Mouse (Mus musculus): ENCODE data around the gene Hand1.

Gene Hand1

DNA sequence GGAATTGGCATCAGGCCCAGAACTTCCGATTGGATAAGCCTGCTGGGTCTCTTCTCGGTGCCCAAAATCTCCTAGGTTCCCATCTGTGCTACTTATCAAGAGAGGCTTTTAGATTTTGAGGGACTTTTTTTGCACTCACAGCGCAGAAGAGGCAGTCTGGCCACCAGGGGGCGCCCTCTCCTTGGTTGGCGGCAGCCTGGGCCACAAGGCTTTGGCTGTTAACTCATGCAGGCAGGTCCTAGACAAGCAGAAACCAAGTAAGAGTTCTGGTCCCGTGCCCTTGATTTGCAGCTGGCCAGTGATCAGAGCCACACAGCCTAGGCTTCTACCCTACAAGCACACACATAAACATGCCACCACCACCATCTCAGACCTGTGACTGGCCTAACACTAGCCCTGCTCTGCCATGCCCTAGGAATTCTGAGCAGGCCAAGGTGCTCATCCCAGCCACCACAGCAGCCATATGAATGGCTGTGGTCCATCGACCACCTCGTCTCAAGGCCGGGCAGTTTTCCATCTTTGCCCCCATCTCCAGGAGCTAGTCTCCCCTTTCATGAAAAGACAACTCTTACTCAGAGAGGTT, 12.5 kb downstream of the Hand1 start:
- CTCF ChIA-PET, result interaction anchor here (0.5 to 6.5 kb wide), 14 partner anchors 9 to 239 kb away, joined by 3 to 30 read pairs (median 3); no protein-coding TSS in a partner anchor
- POLR2A ChIA-PET, result interaction anchor here in 3 of 4 experiments (0.6 to 1.7 kb wide), 8 partner anchors 8 to 156 kb away, joined by 3 to 5 read pairs (median 3); no protein-coding TSS in a partner anchor

DNA sequence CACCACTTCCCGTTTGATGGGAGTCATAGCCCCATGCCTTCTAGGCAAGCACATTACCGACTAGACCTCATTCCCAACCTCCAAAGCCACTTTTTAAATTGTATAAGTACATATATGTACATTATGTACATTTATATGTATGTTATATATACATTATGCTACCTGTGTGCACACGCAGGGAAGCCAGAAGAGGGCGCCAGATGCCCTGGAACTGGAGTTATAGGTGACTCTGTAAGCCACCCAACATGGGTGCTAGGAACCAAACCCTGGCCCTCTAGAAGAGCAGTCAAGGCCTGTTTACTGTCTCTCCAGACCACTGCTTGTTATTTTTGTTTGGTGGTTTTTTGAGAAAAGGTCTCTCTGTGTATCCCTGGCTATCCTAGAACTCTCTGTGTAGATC, 14.4 kb downstream of the Hand1 start:
- CTCF ChIA-PET, result interaction anchor here in 3 of 4 experiments (0.7 to 6.5 kb wide), 7 partner anchors 13 to 117 kb away, joined by 3 to 30 read pairs (median 5); no protein-coding TSS in a partner anchor
- POLR2A ChIA-PET, result no interaction called here

DNA sequence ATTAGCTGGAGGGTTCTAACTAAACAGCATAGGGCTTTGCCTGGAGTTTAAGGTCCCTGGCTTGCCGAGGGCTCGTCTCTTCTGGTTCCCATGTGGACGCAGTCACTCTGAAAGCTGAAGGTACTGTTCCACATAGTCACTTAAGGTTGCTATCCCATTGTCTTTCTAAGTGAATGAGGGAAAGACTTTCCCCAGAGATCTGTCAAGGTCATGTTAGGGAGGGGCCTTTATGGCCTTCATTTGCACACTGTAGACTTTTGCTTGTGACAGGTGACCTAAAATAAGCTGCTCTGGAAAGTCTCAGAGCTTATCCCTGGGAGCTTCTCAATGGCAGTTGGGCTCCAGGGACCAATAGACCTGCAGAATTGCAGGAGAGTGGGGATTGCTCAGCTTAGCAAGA, 19.0 kb downstream of the Hand1 start:
- ChIA-PET CTCF (interaction anchor here (0.5 to 2.4 kb wide), 13 partner anchors 8 to 297 kb away, joined by 3 to 10 read pairs (median 4); no protein-coding TSS in a partner anchor), POLR2A (interaction anchor here (0.5 to 3.3 kb wide), 22 partner anchors 9 to 289 kb away, joined by 3 to 16 read pairs (median 4); partner anchors contain the start of gene Sap30l (in 2 of the 4))

DNA sequence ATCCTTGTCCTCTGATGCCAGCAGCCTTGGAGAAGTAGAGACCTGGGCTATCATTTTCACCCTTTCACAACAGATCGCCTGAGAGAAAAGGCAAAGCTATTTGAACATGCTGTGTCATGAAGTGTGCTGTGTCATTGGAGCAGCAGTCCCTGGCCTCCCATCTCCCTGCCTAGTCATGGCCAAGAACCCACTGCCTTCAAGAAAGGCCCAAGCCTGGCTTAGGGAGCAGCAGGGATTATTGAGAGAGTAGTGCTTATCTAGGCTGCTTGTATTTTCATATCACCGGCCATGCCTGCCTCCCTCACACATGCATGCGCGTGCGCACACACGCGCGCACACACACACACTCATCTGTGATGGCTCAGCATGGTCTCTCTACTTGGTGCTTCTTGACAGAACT, 20.4 kb downstream of the Hand1 start:
- CTCF ChIA-PET, result interaction anchor here in 3 of 4 experiments (0.6 to 2.4 kb wide), 7 partner anchors 10 to 106 kb away, joined by 3 to 10 read pairs (median 5); no protein-coding TSS in a partner anchor

DNA sequence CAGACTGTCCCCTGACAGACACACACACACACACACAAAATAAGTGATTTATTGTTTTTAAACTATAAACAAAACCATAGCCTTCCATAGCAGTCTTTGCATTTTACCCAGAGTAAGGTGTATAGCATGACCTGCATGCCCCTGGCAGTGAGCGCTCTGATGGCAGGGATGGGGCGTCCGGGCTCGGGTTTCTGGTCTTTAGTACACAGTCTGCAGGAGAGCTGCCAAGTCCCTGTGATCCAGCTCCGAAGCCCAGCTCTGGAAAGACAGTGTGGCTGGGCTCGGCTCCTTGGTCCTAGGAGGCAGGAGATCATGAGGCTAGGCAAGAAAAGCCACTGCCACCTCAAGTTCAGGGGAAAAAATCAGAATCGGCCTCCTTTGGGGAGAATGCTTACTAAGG, 21.6 kb downstream of the Hand1 start:
- POLR2A ChIA-PET, result interaction anchor here in 2 of 4 experiments (0.6 to 3.3 kb wide), 5 partner anchors 9 to 506 kb away, joined by 3 to 15 read pairs (median 4); partner anchors contain the start of gene Sap30l (in 1 of the 2)
- CTCF ChIA-PET, result interaction anchor here in 2 of 4 experiments (1.2 to 1.5 kb wide), 3 partner anchors 9 to 24 kb away, joined by 3 to 7 read pairs (median 3); no protein-coding TSS in a partner anchor

More for the DNA sequence above, 20.4 kb downstream of the Hand1 start:
- POLR2A ChIA-PET, result interaction anchor here in 2 of 4 experiments (0.6 to 3.3 kb wide), 6 partner anchors 10 to 208 kb away, joined by 4 to 15 read pairs (median 4); partner anchors contain the start of gene Sap30l (in 1 of the 2)

DNA sequence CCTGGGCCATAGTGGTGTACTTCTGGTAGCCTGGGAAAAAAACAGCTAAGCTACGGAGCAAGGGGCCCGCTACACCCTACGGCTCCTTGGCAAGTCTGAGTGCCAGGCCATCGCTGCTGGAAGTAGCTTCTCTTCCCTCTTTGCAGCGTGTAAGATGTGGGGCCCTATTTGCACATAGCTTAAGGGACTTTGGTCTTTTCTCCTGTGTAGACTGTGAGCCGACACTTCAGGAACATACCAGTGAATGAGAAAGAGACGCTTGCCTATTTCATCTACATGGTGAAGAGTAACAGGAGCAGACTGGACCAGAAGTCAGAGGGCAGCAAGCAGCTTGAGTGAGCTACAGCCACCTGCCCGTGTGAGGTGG, 22.9 kb downstream of the Hand1 start:
- ChIA-PET POLR2A (interaction anchor here in 2 of 4 experiments (0.6 to 1.6 kb wide), 5 partner anchors 8 to 353 kb away, joined by 3 read pairs; no protein-coding TSS in a partner anchor), CTCF (interaction anchor here in 2 of 4 experiments (1.1 to 1.2 kb wide), 3 partner anchors 11 to 142 kb away, joined by 3 to 5 read pairs (median 5); no protein-coding TSS in a partner anchor)

DNA sequence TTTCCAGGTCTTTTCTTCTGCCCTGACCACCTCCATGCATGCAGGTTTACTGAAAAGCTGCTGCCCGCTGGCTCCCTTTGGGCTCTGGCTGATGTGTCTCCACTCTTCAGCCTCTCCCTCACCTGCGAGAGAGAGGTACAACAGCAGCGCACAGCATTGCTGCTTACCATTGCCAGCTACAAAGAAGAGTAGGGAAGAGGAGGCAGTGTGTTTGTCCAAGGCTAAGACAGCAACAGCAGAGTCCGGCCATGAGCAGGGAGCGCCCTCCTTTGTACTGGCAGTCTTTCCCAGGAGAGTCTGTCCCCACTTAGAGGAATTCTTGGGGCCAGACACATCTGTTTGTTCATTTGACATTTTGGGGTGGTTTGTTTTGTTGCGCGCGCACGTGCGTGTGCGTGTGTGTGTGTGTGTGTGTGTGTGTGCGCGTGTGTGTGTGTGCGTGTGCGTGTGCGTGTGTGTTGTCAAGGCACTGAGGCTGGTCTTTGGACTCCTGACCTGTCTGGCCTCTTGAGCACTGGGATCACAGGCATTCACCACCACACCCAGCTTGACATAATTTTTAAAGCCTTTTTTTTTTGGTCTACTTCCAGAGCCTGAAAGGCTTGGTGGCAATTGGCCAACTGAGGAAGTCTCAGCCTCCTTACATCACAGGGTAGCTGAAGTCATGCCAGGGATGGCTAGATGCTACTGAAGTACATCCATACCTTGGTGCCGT, 23.4 kb downstream of the Hand1 start:
- CTCF ChIA-PET, result interaction anchor here in 2 of 4 experiments (1.1 kb wide), 2 partner anchors 16 to 142 kb away, joined by 5 read pairs; no protein-coding TSS in a partner anchor
- POLR2A ChIA-PET, result interaction anchor here in 2 of 4 experiments (0.6 to 1.6 kb wide), 9 partner anchors 7 to 354 kb away, joined by 3 to 6 read pairs (median 3); no protein-coding TSS in a partner anchor

DNA sequence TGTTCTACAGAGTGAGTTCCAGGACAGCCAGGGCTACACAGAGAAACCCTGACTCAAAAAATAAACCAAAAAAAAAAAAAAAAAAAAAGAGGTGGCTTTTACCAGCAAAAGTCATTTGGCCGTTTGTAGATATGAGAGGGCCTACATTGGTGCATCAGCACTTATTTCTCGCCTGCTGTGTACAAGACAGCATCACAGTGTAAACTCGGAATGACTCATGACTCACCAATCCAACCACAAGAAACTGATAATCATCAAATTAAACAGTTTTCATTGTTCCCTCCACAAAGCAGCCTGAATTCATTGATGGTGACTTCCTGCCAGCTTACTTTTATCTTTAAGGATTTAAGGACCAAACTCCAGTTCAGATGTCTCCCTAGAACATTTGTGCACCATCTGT, 27.6 kb downstream of the Hand1 start:
- ChIA-PET CTCF (interaction anchor here in 1 of 4 experiments (0.8 kb wide), 1 partner anchor 19 kb away, joined by 3 read pairs; no protein-coding TSS in a partner anchor), POLR2A (interaction anchor here in 2 of 4 experiments (0.7 to 1.3 kb wide), 3 partner anchors 9 to 1456 kb away, joined by 3 to 8 read pairs (median 4); no protein-coding TSS in a partner anchor)

DNA sequence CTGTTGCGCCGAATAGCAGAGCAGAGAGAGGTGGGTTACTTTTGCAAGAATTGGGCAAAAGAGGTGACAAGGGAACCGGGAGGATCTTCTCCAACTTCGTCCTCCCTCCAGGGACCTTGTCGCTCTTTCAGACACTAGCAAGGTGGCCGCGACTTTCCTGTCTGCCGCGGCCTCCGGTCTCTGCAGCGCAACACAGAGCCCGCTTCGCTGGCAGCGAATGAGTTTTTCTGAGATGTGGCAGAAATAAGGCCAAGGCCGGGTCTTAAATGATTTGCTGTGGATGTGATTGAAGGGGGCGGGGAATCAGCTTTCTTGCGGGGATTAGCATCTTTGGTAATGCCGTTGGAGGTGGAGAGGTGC, 30.1 kb downstream of the Hand1 start:
- ChIA-PET CTCF (interaction anchor here in 2 of 4 experiments (1.1 to 2.1 kb wide), 4 partner anchors 11 to 115 kb away, joined by 3 to 11 read pairs (median 4); no protein-coding TSS in a partner anchor), POLR2A (interaction anchor here in 3 of 4 experiments (0.5 to 2.7 kb wide), 10 partner anchors 8 to 158 kb away, joined by 3 to 15 read pairs (median 4); no protein-coding TSS in a partner anchor)

DNA sequence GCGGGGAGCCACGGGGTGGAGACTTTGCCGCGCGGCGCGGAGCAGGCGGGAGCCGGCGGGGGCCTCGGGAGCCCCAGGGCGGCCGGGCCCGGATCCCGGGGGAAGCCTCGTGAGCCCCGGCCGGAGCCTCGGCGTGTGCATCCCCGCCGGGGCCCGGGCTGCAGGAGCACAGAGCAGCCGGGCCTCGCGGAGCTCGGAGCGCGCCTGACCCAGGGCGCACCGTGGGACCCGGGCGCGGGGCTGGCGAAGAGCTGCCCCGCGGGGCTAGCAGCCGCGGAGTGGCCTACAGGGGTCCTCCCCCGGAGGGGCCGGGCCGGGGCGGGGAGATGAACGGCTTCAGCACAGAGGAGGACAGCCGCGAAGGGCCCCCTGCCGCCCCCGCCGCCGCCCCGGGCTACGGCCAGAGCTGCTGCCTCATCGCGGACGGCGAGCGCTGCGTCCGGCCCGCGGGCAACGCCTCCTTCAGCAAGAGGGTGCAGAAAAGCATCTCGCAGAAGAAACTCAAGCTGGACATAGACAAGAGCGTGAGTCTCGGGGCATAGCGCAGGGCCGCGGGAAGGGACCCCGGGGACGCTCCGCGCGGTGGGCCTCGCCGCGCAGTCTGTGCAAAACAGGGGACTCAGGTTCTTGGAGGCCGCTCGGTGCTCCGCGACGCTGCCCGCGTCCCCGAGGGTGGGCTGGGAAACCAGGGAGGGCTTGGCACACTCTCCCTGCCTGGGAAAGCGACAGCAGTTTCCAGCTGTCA, 30.7 kb downstream of the Hand1 start:
- ChIA-PET CTCF (interaction anchor here in 1 of 4 experiments (1.1 to 2.1 kb wide), 3 partner anchors 12 to 116 kb away, joined by 3 to 11 read pairs (median 3); no protein-coding TSS in a partner anchor), POLR2A (interaction anchor here in 3 of 4 experiments (0.5 to 2.7 kb wide), 11 partner anchors 8 to 158 kb away, joined by 3 to 15 read pairs (median 3); no protein-coding TSS in a partner anchor)

DNA sequence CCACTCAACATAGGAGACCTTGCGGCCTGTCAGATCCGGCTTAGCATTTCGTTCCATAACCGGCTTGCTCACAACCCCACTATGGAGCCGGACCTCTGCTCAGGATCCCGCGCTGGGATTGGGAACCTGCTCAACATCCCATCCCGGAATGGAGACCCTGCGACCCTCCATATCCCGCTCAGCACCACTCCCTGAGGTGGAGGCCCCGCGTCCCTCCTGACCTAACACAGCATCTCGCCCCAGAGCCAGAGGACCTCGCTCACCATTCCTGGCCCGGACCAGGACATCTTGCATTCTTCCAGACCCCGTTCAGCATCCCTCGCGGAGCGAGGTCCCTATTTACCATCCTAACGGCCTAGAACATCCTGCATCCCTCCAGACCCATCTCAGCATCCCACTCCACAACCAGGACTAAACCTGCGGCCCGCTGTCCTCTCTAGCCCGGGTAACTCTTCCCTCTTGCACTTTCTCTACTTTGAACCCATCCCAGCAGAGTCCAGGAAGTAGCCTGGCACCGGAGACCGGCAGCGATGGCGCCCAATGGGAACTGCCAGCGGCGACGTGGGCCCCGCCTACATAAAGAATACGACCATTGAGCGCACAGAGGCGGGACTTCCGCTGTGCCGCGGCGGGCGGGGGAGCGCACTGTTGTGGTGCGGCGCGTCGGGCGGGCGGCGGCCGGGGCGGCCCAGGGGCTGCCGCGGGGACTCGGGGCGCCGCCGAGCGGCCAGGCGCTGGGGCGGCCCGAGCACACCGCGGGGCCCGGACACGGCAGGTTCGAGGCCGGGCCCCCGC, 31.4 kb downstream of the Hand1 start, which contains the start of gene Sap30l:
Gene Sap30l, plus strand, starts transcription at position 667 of the 795 bp plus-strand sequence.
- CTCF ChIA-PET, result interaction anchor here in 1 of 4 experiments (2.1 kb wide), 1 partner anchor 14 kb away, joined by 11 read pairs; no protein-coding TSS in a partner anchor
- POLR2A ChIA-PET, result interaction anchor here in 2 of 4 experiments (0.6 to 2.7 kb wide), 8 partner anchors 10 to 157 kb away, joined by 3 to 15 read pairs (median 6); no protein-coding TSS in a partner anchor

DNA sequence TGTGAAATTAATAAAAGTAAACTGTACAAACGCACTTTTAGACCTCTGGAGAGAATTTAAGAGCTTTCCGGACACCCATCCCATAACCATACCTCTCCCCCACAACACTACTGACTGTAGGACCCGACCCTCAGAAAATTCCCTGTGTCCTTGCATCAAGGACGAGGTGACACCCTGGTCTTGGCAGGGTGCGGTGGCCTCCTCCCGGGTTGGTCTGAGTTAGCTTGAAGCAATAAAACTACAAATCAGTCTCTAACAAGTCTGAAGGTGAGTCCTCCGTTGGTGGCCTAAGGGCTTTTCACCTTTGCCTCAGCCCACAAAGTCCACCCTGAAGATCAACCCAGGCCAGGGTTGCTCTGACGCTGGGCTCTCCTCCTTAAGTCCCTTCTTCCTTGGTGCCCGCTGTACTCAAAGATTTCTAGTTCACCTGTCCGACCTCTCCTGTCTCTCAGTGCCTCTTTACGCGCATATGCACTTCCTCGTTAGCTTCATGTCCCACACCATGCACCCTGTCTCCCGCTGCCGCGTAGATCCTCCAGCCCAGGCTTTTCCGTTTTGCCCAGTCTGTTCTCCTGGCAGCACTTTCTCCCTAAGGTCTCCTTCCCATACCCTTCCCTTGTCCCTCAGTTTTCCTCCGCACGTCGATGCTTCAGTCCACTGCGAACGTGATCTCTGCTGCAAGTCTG, 32.2 kb downstream of the Hand1 start:
- POLR2A ChIA-PET, result interaction anchor here in 2 of 4 experiments (0.6 to 2.2 kb wide), 5 partner anchors 7 to 25 kb away, joined by 3 to 14 read pairs (median 4); no protein-coding TSS in a partner anchor

DNA sequence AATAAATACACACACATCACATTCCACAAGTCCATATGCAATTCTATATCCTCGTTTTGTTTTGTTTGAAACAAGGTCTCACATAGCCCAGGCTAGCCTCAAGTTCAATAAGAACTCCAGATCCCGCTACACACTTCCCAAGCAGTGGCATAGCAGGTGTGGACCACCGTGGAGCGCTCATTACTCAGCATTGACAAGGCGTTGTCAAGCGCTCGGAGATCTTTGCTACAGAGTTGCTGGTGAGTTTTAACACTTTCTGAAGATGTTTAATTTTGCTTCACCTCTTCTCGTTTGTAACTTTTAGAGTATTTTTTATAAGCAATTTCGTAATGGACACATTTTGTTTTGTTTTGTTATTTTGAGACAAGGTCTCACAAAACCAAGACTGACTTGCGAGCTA, 33.2 kb downstream of the Hand1 start:
- CTCF ChIA-PET, result interaction anchor here in 3 of 4 experiments (0.9 to 1.5 kb wide), 3 partner anchors 11 to 53 kb away, joined by 3 to 4 read pairs (median 3); no protein-coding TSS in a partner anchor
- POLR2A ChIA-PET, result interaction anchor here in 3 of 4 experiments (0.6 to 2.7 kb wide), 12 partner anchors 8 to 155 kb away, joined by 3 to 14 read pairs (median 4); no protein-coding TSS in a partner anchor

More for the DNA sequence above, 32.2 kb downstream of the Hand1 start:
- CTCF ChIA-PET, result no interaction called here

DNA sequence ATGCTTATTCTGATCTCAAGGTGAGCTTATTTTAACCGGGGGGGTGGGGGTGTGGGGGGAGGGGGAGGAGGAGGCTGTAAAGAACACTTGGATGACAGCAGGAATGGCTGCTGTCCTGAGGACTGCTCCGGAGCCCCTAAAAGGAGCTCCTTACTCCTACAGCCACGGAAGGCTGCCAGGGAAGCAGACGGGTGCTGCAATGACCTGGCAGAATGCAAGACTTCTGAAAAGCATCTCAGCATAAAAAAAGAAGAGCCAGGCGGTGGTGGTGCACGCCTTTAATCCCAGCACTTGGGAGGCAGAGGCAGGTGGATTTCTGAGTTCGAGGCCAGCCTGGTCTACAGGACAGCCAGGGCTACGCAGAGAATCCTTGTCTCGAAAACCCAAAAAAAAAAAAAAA, 34.8 kb downstream of the Hand1 start:
- CTCF ChIA-PET, result interaction anchor here in 3 of 4 experiments (0.5 to 2.9 kb wide), 13 partner anchors 10 to 1318 kb away, joined by 3 to 24 read pairs (median 3); no protein-coding TSS in a partner anchor
- POLR2A ChIA-PET, result interaction anchor here in 3 of 4 experiments (0.5 to 2.7 kb wide), 9 partner anchors 10 to 232 kb away, joined by 3 to 23 read pairs (median 5); no protein-coding TSS in a partner anchor

DNA sequence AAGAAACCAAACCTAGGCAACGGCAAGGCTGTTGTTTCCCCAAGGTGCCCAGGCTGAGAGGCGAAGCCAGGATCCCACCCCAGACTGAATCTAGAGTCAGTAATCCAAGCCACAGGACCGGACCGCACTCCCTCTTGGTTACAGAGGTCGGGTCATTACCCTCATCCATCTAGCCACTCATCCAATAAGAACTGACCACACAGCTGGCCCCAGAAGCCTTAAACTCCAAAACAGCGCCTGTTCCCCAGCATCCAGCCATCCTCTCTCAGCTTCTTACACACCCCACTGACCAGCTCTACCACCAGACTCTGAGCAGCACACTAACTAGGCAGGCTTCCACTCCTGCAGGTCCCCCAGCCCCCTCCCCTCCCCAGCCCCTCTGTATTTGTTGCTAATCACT, 37.5 kb downstream of the Hand1 start:
- ChIA-PET CTCF (interaction anchor here in 2 of 4 experiments (0.6 to 1.4 kb wide), 2 partner anchors 118 to 140 kb away, joined by 3 to 4 read pairs; no protein-coding TSS in a partner anchor), POLR2A (interaction anchor here (0.5 to 1.4 kb wide), 4 partner anchors 9 to 108 kb away, joined by 3 to 7 read pairs (median 4); no protein-coding TSS in a partner anchor)
